Comparison of ENCODE assay signal across 26 mouse cellular contexts in genomic region chr12:29192391-29192790, GRCm38 (mm10).
"Had no signal": no experiment of that assay in that cellular context is flagged by ENCODE, and none has a peak within 500 bp of the region (broad histone marks: within the 10 kb centered on the region; RNA-seq: fewer than 3 reads in every experiment).

No protein-coding gene starts in this region.

- DNase-seq: gastrocnemius, postnatal 14 days; gastrocnemius, postnatal 36 days; heart, adult 11 months; heart, postnatal 14 days; heart, postnatal 36 days; kidney, adult 11 months; kidney, adult 2 months; kidney, adult 9 months; kidney, postnatal 14 days; kidney, postnatal 36 days; layer of hippocampus, adult 9-11 months; layer of hippocampus, postnatal 36 days; left cerebral cortex, postnatal 4 days had no signal

- ATAC-seq: hindbrain, postnatal 0 days; intestine, embryonic 16.5 days; liver, embryonic 12.5 days had no signal

- H3K9ac ChIP-seq: heart, embryonic 13.5 days; heart, embryonic 15.5 days; hindbrain, embryonic 13.5 days; hindbrain, embryonic 15.5 days; kidney, embryonic 15.5 days; limb, embryonic 13.5 days; limb, embryonic 15.5 days; liver, embryonic 12.5 days; liver, embryonic 14.5 days had no signal

- H3K4me3 ChIP-seq: heart, embryonic 10.5 days; heart, embryonic 13.5 days; heart, embryonic 15.5 days; hindbrain, embryonic 13.5 days; hindbrain, embryonic 15.5 days; kidney, embryonic 15.5 days; limb, embryonic 13.5 days; limb, embryonic 15.5 days; liver, embryonic 12.5 days had no signal

- H3K27me3 ChIP-seq: heart, embryonic 13.5 days; heart, embryonic 15.5 days; hindbrain, embryonic 13.5 days; hindbrain, embryonic 15.5 days; kidney, embryonic 15.5 days; limb, embryonic 13.5 days; limb, embryonic 15.5 days; liver, embryonic 12.5 days had no signal

- H3K36me3 ChIP-seq: heart, embryonic 10.5 days; heart, embryonic 13.5 days; heart, embryonic 15.5 days; hindbrain, embryonic 13.5 days; hindbrain, embryonic 15.5 days; kidney, embryonic 15.5 days; limb, embryonic 13.5 days; limb, embryonic 15.5 days; liver, embryonic 12.5 days had no signal

- H3K27ac ChIP-seq: heart, embryonic 10.5 days; heart, embryonic 13.5 days; heart, embryonic 15.5 days; hindbrain, embryonic 13.5 days; hindbrain, embryonic 15.5 days; hindbrain, postnatal 0 days; kidney, embryonic 15.5 days; kidney, postnatal 0 days; limb, embryonic 13.5 days; limb, embryonic 15.5 days; liver, embryonic 12.5 days; liver, embryonic 14.5 days had no signal

- H3K4me1 ChIP-seq: heart, embryonic 10.5 days; heart, embryonic 13.5 days; heart, embryonic 15.5 days; hindbrain, embryonic 13.5 days; hindbrain, embryonic 15.5 days; kidney, embryonic 15.5 days; limb, embryonic 13.5 days; limb, embryonic 15.5 days; liver, embryonic 12.5 days had no signal
